7 mouse cellular contexts compared by ENCODE assay signal in genomic region chr3:89391663-89392511, GRCm38 (mm10). TPM values are rescaled to one million over a fixed set of nuclear protein-coding genes. Genes with fewer than 3 reads are reported as not detected.
DNase-seq lines count a peak whose midpoint lies in the region; ATAC-seq and TF ChIP-seq lines count a peak whose summit lies in the region.

No protein-coding gene starts in this region.

- no peaks in the 10 kb centered on the region for H3K27me3 ChIP-seq in CH12.LX (replicated peaks)
- peaks cover 26% of the 10 kb centered on the region for H3K27me3 ChIP-seq in embryonic facial prominence, embryonic 12.5 days
- peaks cover 15% of the 10 kb centered on the region; the same call in 1 of the 2 replicates for H3K27me3 ChIP-seq in midbrain, embryonic 14.5 days (ENCODE audit: control insufficient read depth, insufficient read depth, low read length)

- peak; percentile 38; the same call in 1 of the 2 replicates for TF ChIP-seq POLR2A in CH12.LX (IDR thresholded peaks at IDR 0.05; ENCODE audit: low read depth, low read length)

- peaks cover 6 to 50% of the 10 kb centered on the region in 2 experiments for H3K4me1 ChIP-seq in CH12.LX (ENCODE audit: control insufficient read depth in 1 of 2, insufficient read depth in 2 of 2)
- H3K4me1 ChIP-seq in embryonic facial prominence, embryonic 12.5 days = peaks cover 54% of the 10 kb centered on the region
- H3K4me1 ChIP-seq in midbrain, embryonic 14.5 days (ENCODE audit: control insufficient read depth, insufficient read depth, low read length) = peaks cover 45% of the 10 kb centered on the region

- intact Hi-C loops in heart, postnatal 10 days (cut with DNase I) = loop anchor here (2.0 kb wide), 1 partner anchor 37 kb away; no protein-coding TSS in a partner anchor

- H3K79me2 ChIP-seq in CH12.LX (replicated peaks; ENCODE audit: control insufficient read depth, extremely low read depth, insufficient read depth, poor library complexity, severe bottlenecking) = peaks cover 23% of the 10 kb centered on the region; the same call in 1 of the 2 replicates

- H3K36me3 ChIP-seq in CH12.LX (replicated peaks in 1 of 2; ENCODE audit: control insufficient read depth in 1 of 2, insufficient read depth in 1 of 2, low read length in 1 of 2) = peaks cover 0 to 4% of the 10 kb centered on the region in 2 experiments
- no peaks in the 10 kb centered on the region for H3K36me3 ChIP-seq in embryonic facial prominence, embryonic 12.5 days
- H3K36me3 ChIP-seq in midbrain, embryonic 14.5 days (ENCODE audit: control insufficient read depth, insufficient read depth, low read length) = no peaks in the 10 kb centered on the region

- H3K27ac ChIP-seq in CH12.LX (ENCODE audit: insufficient read depth, low read depth) = peak overlapping the region; percentile 99
- H3K27ac ChIP-seq in embryonic facial prominence, embryonic 12.5 days = no peak overlapping the region
- H3K27ac ChIP-seq in midbrain, embryonic 14.5 days (replicated peaks; ENCODE audit: low read depth, low read length) = 0 out of 2 replicates have a peak overlapping the region, but pooled peaks have one; percentile 2

- in situ Hi-C loops in CH12.LX (cut with MboI; ENCODE audit: low pct_ligation_motif_present, low pct_unique_long_range_greater_than_20kb, low sequenced_read_pairs) = no loop called here

- ATAC-seq in embryonic facial prominence, embryonic 12.5 days (ENCODE audit: insufficient number of reproducible peaks, insufficient read depth, low FRiP score, low TSS enrichment) = no peak
- ATAC-seq in midbrain, embryonic 14.5 days (ENCODE audit: low FRiP score, low TSS enrichment) = no peak

- peak overlapping the region; percentile 60 to 86 (median 85) for H3K4me3 ChIP-seq in CH12.LX (replicated peaks in 1 of 3; ENCODE audit: low read depth in 2 of 3, low read length in 2 of 3, poor library complexity in 1 of 3)
- peak overlapping the region; percentile 50 for H3K4me3 ChIP-seq in embryonic facial prominence, embryonic 12.5 days
- peak overlapping the region; percentile 50 for H3K4me3 ChIP-seq in midbrain, embryonic 14.5 days (replicated peaks; ENCODE audit: low read depth, low read length)

- peak; percentile 77 for DNase-seq in CH12.LX (ENCODE audit: extremely low read depth)
- peak; percentile 86 for DNase-seq in adipocyte (ENCODE audit: low spot score)
- DNase-seq in heart, postnatal 10 days = peak; percentile 83 to 84
- DNase-seq in kidney, postnatal 4 days = peak; percentile 65 to 78
- peak; percentile 60 for DNase-seq in midbrain, embryonic 14.5 days
- peak; percentile 70 for DNase-seq in urinary bladder, adult 2 months (ENCODE audit: low spot score)

- dilution Hi-C loops in CH12.LX (cut with MboI; ENCODE audit: extremely low pct_ligation_motif_present, extremely low pct_unique_long_range_greater_than_20kb, low sequenced_read_pairs) = no loop called here

- TF ChIP-seq RAD21 in CH12.LX (IDR thresholded peaks at IDR 0.05; ENCODE audit: low read depth, low read length) = no peak

- peak overlapping the region; percentile 97 for H3K9ac ChIP-seq in CH12.LX (ENCODE audit: insufficient read depth, low read depth)
- peak overlapping the region; percentile 53 for H3K9ac ChIP-seq in embryonic facial prominence, embryonic 12.5 days
- H3K9ac ChIP-seq in midbrain, embryonic 14.5 days (replicated peaks; ENCODE audit: low read length) = peak overlapping the region; percentile 54

- WGBS in embryonic facial prominence, embryonic 12.5 days = under 1% methylated on average over 56 of the region's 56 CpGs
- WGBS in midbrain, embryonic 14.5 days = under 1% methylated on average over 56 of the region's 56 CpGs

- TF ChIP-seq EP300 in CH12.LX (IDR thresholded peaks at IDR 0.05; ENCODE audit: low read length) = peak; percentile 80

- no peaks in the 10 kb centered on the region for H3K9me3 ChIP-seq in CH12.LX (replicated peaks; ENCODE audit: low read length)
- H3K9me3 ChIP-seq in embryonic facial prominence, embryonic 12.5 days = no peaks in the 10 kb centered on the region
- no peaks in the 10 kb centered on the region for H3K9me3 ChIP-seq in midbrain, embryonic 14.5 days (ENCODE audit: control insufficient read depth, low read length)

- TF ChIP-seq CTCF in CH12.LX (conservative IDR thresholded peaks at IDR 0.05 in 1 of 2, IDR thresholded peaks at IDR 0.05 in 1 of 2; ENCODE audit: low read depth in 2 of 2, low read length in 2 of 2) = no peak

- peak overlapping the region; percentile 54 for H3K4me2 ChIP-seq in CH12.LX (ENCODE audit: insufficient read depth, low read depth, poor library complexity, severe bottlenecking)
- H3K4me2 ChIP-seq in embryonic facial prominence, embryonic 12.5 days (replicated peaks) = peak overlapping the region; percentile 97
- peak overlapping the region; percentile 100 for H3K4me2 ChIP-seq in midbrain, embryonic 14.5 days (ENCODE audit: low read length)

TF ChIP-seq in CH12.LX, 34 proteins besides CTCF, POLR2A, EP300 and RAD21 (continues in another document):
- TF ChIP-seq SIN3A (IDR thresholded peaks at IDR 0.05; ENCODE audit: low read length) (peak; percentile 63; the same call in 1 of the 2 replicates), TCF12 (IDR thresholded peaks at IDR 0.05; ENCODE audit: low read depth, low read length) (peak; percentile 92), MAFK (IDR thresholded peaks at IDR 0.05; ENCODE audit: insufficient replicate concordance, low read length) (no peak), MAZ (IDR thresholded peaks at IDR 0.05; ENCODE audit: low read depth, low read length) (peak; percentile 81; the same call in 1 of the 2 replicates), MEF2A (IDR thresholded peaks at IDR 0.05; ENCODE audit: borderline replicate concordance, low read depth, low read length) (0 out of 2 replicates have a peak, but pooled peaks have one; percentile 32), PAX5 (IDR thresholded peaks at IDR 0.05; ENCODE audit: low read length) (no peak), MXI1 (IDR thresholded peaks at IDR 0.05; ENCODE audit: low read depth, low read length) (peak; percentile 82; the same call in 1 of the 2 replicates), JUND (conservative IDR thresholded peaks at IDR 0.05; ENCODE audit: low read depth, low read length) (no peak), MAX (IDR thresholded peaks at IDR 0.05; ENCODE audit: low read length) (peak; percentile 26; the same call in 1 of the 2 replicates), CHD1 (IDR thresholded peaks at IDR 0.05; ENCODE audit: low read depth, low read length) (no peak), ELF1 (IDR thresholded peaks at IDR 0.05; ENCODE audit: low read depth, low read length) (peak; percentile 85), USF1 (IDR thresholded peaks at IDR 0.05; ENCODE audit: low read depth, low read length) (no peak), ZKSCAN1 (IDR thresholded peaks at IDR 0.05; ENCODE audit: borderline replicate concordance, low read depth, low read length) (no peak), CHD2 (IDR thresholded peaks at IDR 0.05; ENCODE audit: low read length) (peak; percentile 67), MYC (IDR thresholded peaks at IDR 0.05; ENCODE audit: low read depth, low read length) (peak; percentile 26; the same call in 1 of the 2 replicates), POLR2AphosphoS2 (IDR thresholded peaks at IDR 0.05; ENCODE audit: low read depth, low read length) (no peak)

RNA-seq across cellular contexts. Expression of gene Zbtb7b, which starts 2.7 kb away (rescaled TPM):
- total RNA-seq in CH12.LX (2012; rRNA removed) (31.6 and 34.2 TPM in 2 replicates), CH12.LX (2014; rRNA removed) (11.9 and 12.7 TPM in 2 replicates)
- 27.6 and 32.4 TPM in 2 replicates for polyA plus RNA-seq in CH12.LX (2012; ENCODE audit: insufficient read length, low read depth)
- polyA plus RNA-seq in embryonic facial prominence, embryonic 12.5 days (2016; fragmentation: Nextera tagmentation; extraction: Ambion mirVana) = 0.83 and 1.9 TPM in 2 replicates
- 10 to 100 TPM; 20.2 to 25.6 TPM for total RNA-seq in heart, postnatal 10 days (2021)
- polyA plus RNA-seq in midbrain, embryonic 14.5 days (2014; fragmentation: Nextera tagmentation; extraction: Ambion mirVana) = 0.42 and 0.47 TPM in 2 replicates
- 36.4 and 39.5 TPM in 2 replicates for polyA plus RNA-seq in urinary bladder, adult 2 months (2012; rRNA removed)

RNA-seq across cellular contexts. Expression of gene Lenep, which starts 10.7 kb away (rescaled TPM):
- total RNA-seq in CH12.LX (2012; rRNA removed) (not detected in 2 replicates), CH12.LX (2014; rRNA removed) (not detected in 2 replicates)
- polyA plus RNA-seq in CH12.LX (2012; ENCODE audit: insufficient read length, low read depth) = not detected in 2 replicates
- polyA plus RNA-seq in embryonic facial prominence, embryonic 12.5 days (2016; fragmentation: Nextera tagmentation; extraction: Ambion mirVana) = 0.09 and 0.64 TPM in 2 replicates
- total RNA-seq in heart, postnatal 10 days (2021) = under 1 TPM in 1 of 2 experiments, not detected in 1; 0.64 TPM
- 0.53 TPM in 1 of 2 replicates, not detected in the other for polyA plus RNA-seq in midbrain, embryonic 14.5 days (2014; fragmentation: Nextera tagmentation; extraction: Ambion mirVana)
- 1.2 and 1.5 TPM in 2 replicates for polyA plus RNA-seq in urinary bladder, adult 2 months (2012; rRNA removed)

RNA-seq across cellular contexts. Expression of gene Flad1, which starts 19.8 kb away (rescaled TPM):
- total RNA-seq in CH12.LX (2012; rRNA removed) (26.9 and 29.0 TPM in 2 replicates), CH12.LX (2014; rRNA removed) (28.7 and 31.1 TPM in 2 replicates)
- polyA plus RNA-seq in CH12.LX (2012; ENCODE audit: insufficient read length, low read depth) = 25.9 and 26.0 TPM in 2 replicates
- polyA plus RNA-seq in embryonic facial prominence, embryonic 12.5 days (2016; fragmentation: Nextera tagmentation; extraction: Ambion mirVana) = 30.3 TPM in 2 replicates
- total RNA-seq in heart, postnatal 10 days (2021) = 10 to 100 TPM; 44.4 TPM
- 34.8 and 34.9 TPM in 2 replicates for polyA plus RNA-seq in midbrain, embryonic 14.5 days (2014; fragmentation: Nextera tagmentation; extraction: Ambion mirVana)
- 30.8 and 34.6 TPM in 2 replicates for polyA plus RNA-seq in urinary bladder, adult 2 months (2012; rRNA removed)

RNA-seq across cellular contexts. Expression of gene Cks1b, which starts 26.3 kb away (rescaled TPM):
- total RNA-seq in CH12.LX (2012; rRNA removed) (173 and 195 TPM in 2 replicates), CH12.LX (2014; rRNA removed) (224 and 268 TPM in 2 replicates)
- 200 and 270 TPM in 2 replicates for polyA plus RNA-seq in CH12.LX (2012; ENCODE audit: insufficient read length, low read depth)
- polyA plus RNA-seq in embryonic facial prominence, embryonic 12.5 days (2016; fragmentation: Nextera tagmentation; extraction: Ambion mirVana) = 480 and 499 TPM in 2 replicates
- 10 to 100 TPM; 26.6 to 26.9 TPM for total RNA-seq in heart, postnatal 10 days (2021)
- polyA plus RNA-seq in midbrain, embryonic 14.5 days (2014; fragmentation: Nextera tagmentation; extraction: Ambion mirVana) = 103 and 115 TPM in 2 replicates
- polyA plus RNA-seq in urinary bladder, adult 2 months (2012; rRNA removed) = 21.7 and 29.6 TPM in 2 replicates

RNA-seq across cellular contexts. Expression of gene Shc1, which starts 26.4 kb away (rescaled TPM):
- total RNA-seq in CH12.LX (2012; rRNA removed) (23.1 and 24.2 TPM in 2 replicates), CH12.LX (2014; rRNA removed) (40.2 and 40.6 TPM in 2 replicates)
- 32.1 and 32.3 TPM in 2 replicates for polyA plus RNA-seq in CH12.LX (2012; ENCODE audit: insufficient read length, low read depth)
- polyA plus RNA-seq in embryonic facial prominence, embryonic 12.5 days (2016; fragmentation: Nextera tagmentation; extraction: Ambion mirVana) = 94.5 and 97.5 TPM in 2 replicates
- 10 to 100 TPM; 59.1 to 62.1 TPM for total RNA-seq in heart, postnatal 10 days (2021)
- polyA plus RNA-seq in midbrain, embryonic 14.5 days (2014; fragmentation: Nextera tagmentation; extraction: Ambion mirVana) = 5.9 and 10.2 TPM in 2 replicates
- polyA plus RNA-seq in urinary bladder, adult 2 months (2012; rRNA removed) = 85.7 and 87.7 TPM in 2 replicates
